Mouse (Mus musculus) liver, embryonic 14.5 days (tissue): ENCODE data around the gene Cxcl10.

Source experiments
- CTCF ChIP-seq: IDR thresholded peaks from 2 replicates; pipeline ENCODE4 v1.5.1; 2016; ENCODE audit warnings: antibody characterized with exemption, low read depth, control low read depth
- EP300 ChIP-seq: IDR thresholded peaks from 2 replicates; pipeline ENCODE4 v1.6.1; 2016; ENCODE audit warnings: antibody characterized with exemption, low read depth

DNA sequence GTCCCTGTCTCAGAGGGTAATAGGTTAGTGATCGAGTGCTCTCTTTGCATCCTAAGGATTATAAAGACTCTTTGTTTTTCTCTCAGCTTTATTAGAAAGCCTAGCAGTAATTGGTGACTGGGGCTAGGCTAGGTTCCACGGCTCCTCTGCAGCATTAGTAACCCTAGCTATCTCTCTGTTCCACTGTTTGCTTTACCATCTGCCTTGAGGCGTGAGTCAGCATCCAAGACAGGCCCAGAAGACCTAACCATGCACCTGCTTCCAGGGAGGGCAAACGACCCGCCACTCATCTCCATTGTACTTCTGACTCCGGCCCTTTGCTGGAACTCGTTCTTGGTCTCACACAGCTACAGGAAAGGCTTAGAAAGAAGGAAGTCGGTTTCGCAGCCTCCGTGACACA lies 45.2 kb upstream of the Cxcl10 start:
- 0 out of 2 replicates have a peak, but pooled peaks have one; percentile 11 for TF ChIP-seq EP300
- TF ChIP-seq CTCF = no peak
